Comparison of ENCODE assay signal across 8 mouse cellular contexts in the genomic region with DNA sequence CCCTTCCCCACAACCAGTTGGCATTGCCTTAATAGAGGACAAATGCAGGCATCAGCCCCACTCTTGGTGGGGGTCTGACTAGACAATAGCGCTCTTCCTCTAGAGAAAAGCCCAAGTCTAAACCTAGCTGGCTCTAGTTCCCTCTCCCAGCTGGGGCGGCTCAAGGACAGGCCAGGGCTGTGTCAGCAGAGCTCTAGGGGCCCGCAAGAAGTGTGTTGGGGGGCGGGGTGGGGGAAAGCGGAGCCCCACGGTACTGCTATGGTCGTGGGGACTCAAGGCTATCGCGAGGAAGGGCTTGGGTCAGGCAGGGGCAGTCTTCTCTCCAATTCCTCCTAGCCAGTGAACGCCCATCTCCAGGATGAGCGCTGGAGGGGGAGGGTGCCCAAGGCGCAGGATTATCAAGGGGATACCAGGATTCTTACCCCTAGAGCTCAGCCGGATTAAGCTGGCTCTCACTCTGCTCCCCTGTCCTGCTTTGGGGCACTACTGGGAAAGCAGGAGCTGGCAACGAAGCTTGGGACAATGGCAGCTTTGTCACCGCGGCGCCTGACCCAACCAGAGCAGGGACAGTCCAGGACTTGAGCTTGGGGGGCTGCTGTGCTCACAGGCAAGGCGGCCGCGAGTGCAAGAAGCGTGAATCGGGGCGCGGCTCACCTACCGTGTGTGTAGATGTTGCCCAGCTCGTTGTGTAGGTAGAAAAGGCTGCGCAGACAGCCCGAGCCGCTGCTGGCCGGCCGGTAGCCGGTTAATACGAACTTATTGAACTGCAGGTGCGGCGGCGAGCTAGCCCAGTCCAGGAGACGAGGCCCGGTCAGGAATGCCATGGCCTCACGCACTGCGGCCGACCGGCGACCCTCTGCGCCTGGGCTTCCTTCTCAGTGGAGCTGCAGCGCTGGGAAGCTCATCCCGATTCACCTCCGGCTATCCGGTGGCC. TPM values are rescaled to one million over a fixed set of nuclear protein-coding genes. Genes with fewer than 3 reads are reported as not detected.
A peak's percentile ranks its signal among the peaks of the same experiment; 100 is the strongest.
DNase-seq lines count a peak whose midpoint lies in the region; ATAC-seq and TF ChIP-seq lines count a peak whose summit lies in the region.

No protein-coding gene starts in this region.

- ATAC-seq in embryonic facial prominence, embryonic 13.5 days (ENCODE audit: insufficient number of reproducible peaks, insufficient read depth, low FRiP score, low TSS enrichment, low read depth) = no peak
- ATAC-seq in hindbrain, embryonic 16.5 days = peak; percentile 25
- peak; percentile 14 for ATAC-seq in liver, postnatal 0 days

- no peaks in the 10 kb centered on the region; the same call in 1 of the 2 replicates for H3K79me2 ChIP-seq in MEL (ENCODE audit: control insufficient read depth, insufficient read depth, low read length, poor library complexity)

- intact Hi-C loops in gastrocnemius, postnatal 36 days (cut with DNase I) = loop anchor here (5.0 kb wide), 1 partner anchor 58 kb away; no protein-coding TSS in a partner anchor

- peaks cover 0 to 5% of the 10 kb centered on the region in 2 experiments; a peak in 1 of 4 replicates for H3K4me1 ChIP-seq in MEL (ENCODE audit: control insufficient read depth in 1 of 2, insufficient read depth in 2 of 2, low read length in 2 of 2)
- H3K4me1 ChIP-seq in embryonic facial prominence, embryonic 13.5 days = peaks cover 33% of the 10 kb centered on the region
- peaks cover 27% of the 10 kb centered on the region for H3K4me1 ChIP-seq in hindbrain, embryonic 16.5 days (ENCODE audit: control insufficient read depth, insufficient read depth, low read depth, low read length)
- peaks cover 24% of the 10 kb centered on the region for H3K4me1 ChIP-seq in liver, postnatal 0 days (ENCODE audit: insufficient read depth)

- WGBS in embryonic facial prominence, embryonic 13.5 days = 1% methylated on average over 48 of the region's 48 CpGs
- under 1% methylated on average over 48 of the region's 48 CpGs for WGBS in hindbrain, embryonic 16.5 days
- WGBS in liver, postnatal 0 days (ENCODE audit: insufficient replicate concordance) = 3% methylated on average over 48 of the region's 48 CpGs

- no peak for TF ChIP-seq CTCF in MEL (IDR thresholded peaks at IDR 0.05 in 2 of 3, conservative IDR thresholded peaks at IDR 0.05 in 1 of 3; ENCODE audit: control insufficient read depth in 1 of 3, insufficient read depth in 1 of 3, low read depth in 2 of 3, low read length in 3 of 3, poor library complexity in 1 of 3, severe bottlenecking in 1 of 3)
- TF ChIP-seq CTCF in liver, postnatal 0 days (IDR thresholded peaks at IDR 0.05; ENCODE audit: low read depth) = no peak

- H3K9ac ChIP-seq in MEL (ENCODE audit: control insufficient read depth, low read depth, low read length, poor library complexity, severe bottlenecking) = peak overlapping the region; percentile 84
- H3K9ac ChIP-seq in embryonic facial prominence, embryonic 13.5 days = peak overlapping the region; percentile 70
- H3K9ac ChIP-seq in hindbrain, embryonic 16.5 days (ENCODE audit: low read depth, low read length) = peak overlapping the region; percentile 74
- peak overlapping the region; percentile 71 for H3K9ac ChIP-seq in liver, postnatal 0 days (replicated peaks)

- H3K4me3 ChIP-seq in MEL (ENCODE audit: control insufficient read depth in 1 of 2, insufficient read depth in 1 of 2, low read depth in 2 of 2, low read length in 2 of 2) = peak overlapping the region; percentile 72 to 76
- peak overlapping the region; percentile 65 for H3K4me3 ChIP-seq in embryonic facial prominence, embryonic 13.5 days
- H3K4me3 ChIP-seq in hindbrain, embryonic 16.5 days (ENCODE audit: low read length) = peak overlapping the region; percentile 64
- H3K4me3 ChIP-seq in liver, postnatal 0 days (ENCODE audit: low read depth, low read length) = peak overlapping the region; percentile 65

- no peaks in the 10 kb centered on the region; a peak in 1 of 4 replicates for H3K36me3 ChIP-seq in MEL (ENCODE audit: control insufficient read depth in 1 of 2, insufficient read depth in 2 of 2, low read length in 2 of 2)
- H3K36me3 ChIP-seq in embryonic facial prominence, embryonic 13.5 days = peaks cover 13% of the 10 kb centered on the region
- H3K36me3 ChIP-seq in hindbrain, embryonic 16.5 days (ENCODE audit: control insufficient read depth, insufficient read depth, low read length) = peaks cover 12% of the 10 kb centered on the region
- peaks cover 3% of the 10 kb centered on the region; the same call in 1 of the 2 replicates for H3K36me3 ChIP-seq in liver, postnatal 0 days (replicated peaks; ENCODE audit: insufficient read depth, low read length)

- DNase-seq in kidney, adult 9 months = peak; percentile 25
- DNase-seq in kidney, adult 11 months = no peak
- peak; percentile 46 for DNase-seq in MEL (ENCODE audit: low read depth, low spot score)
- DNase-seq in liver, postnatal 0 days = no peak
- DNase-seq in right cerebral cortex, postnatal 36 days (ENCODE audit: low spot score in 2 of 2) = peak; percentile 48 to 50
- DNase-seq in gastrocnemius, postnatal 36 days = no peak

- no peak overlapping the region; the same call in 1 of the 2 replicates for H3K27ac ChIP-seq in MEL (ENCODE audit: control insufficient read depth, low read depth, low read length)
- H3K27ac ChIP-seq in embryonic facial prominence, embryonic 13.5 days = no peak overlapping the region
- H3K27ac ChIP-seq in hindbrain, embryonic 16.5 days (ENCODE audit: low read depth, low read length) = peak overlapping the region; percentile 84
- peak overlapping the region; percentile 29; the same call in 1 of the 2 replicates for H3K27ac ChIP-seq in liver, postnatal 0 days (ENCODE audit: low read depth)

- no peak for TF ChIP-seq EP300 in MEL (IDR thresholded peaks at IDR 0.05; ENCODE audit: low read depth in 1 of 2, low read length in 2 of 2)
- no peak for TF ChIP-seq EP300 in liver, postnatal 0 days (IDR thresholded peaks at IDR 0.05; ENCODE audit: low read depth)

- peak overlapping the region; percentile 99 for H3K4me2 ChIP-seq in embryonic facial prominence, embryonic 13.5 days
- peak overlapping the region; percentile 85 for H3K4me2 ChIP-seq in hindbrain, embryonic 16.5 days (ENCODE audit: low read length)
- peak overlapping the region; percentile 99 for H3K4me2 ChIP-seq in liver, postnatal 0 days (ENCODE audit: low read depth, low read length)

- no peaks in the 10 kb centered on the region for H3K27me3 ChIP-seq in MEL (ENCODE audit: control insufficient read depth in 1 of 2, insufficient read depth in 2 of 2, low read length in 2 of 2)
- peaks cover 70% of the 10 kb centered on the region for H3K27me3 ChIP-seq in embryonic facial prominence, embryonic 13.5 days
- peaks cover 35% of the 10 kb centered on the region for H3K27me3 ChIP-seq in hindbrain, embryonic 16.5 days (replicated peaks; ENCODE audit: control insufficient read depth, insufficient read depth, low read length)
- H3K27me3 ChIP-seq in liver, postnatal 0 days (ENCODE audit: insufficient read depth, low read length) = peaks cover 63% of the 10 kb centered on the region

- TF ChIP-seq POLR2A in MEL (IDR thresholded peaks at IDR 0.05; ENCODE audit: control insufficient read depth in 1 of 2, insufficient read depth in 1 of 2, low read depth in 1 of 2, low read length in 2 of 2, poor library complexity in 1 of 2) = no peak

- no peaks in the 10 kb centered on the region for H3K9me3 ChIP-seq in MEL (replicated peaks; ENCODE audit: insufficient read depth, low read length)
- H3K9me3 ChIP-seq in embryonic facial prominence, embryonic 13.5 days = no peaks in the 10 kb centered on the region
- no peaks in the 10 kb centered on the region for H3K9me3 ChIP-seq in hindbrain, embryonic 16.5 days (ENCODE audit: control insufficient read depth, low read length)
- H3K9me3 ChIP-seq in liver, postnatal 0 days (ENCODE audit: low read length) = no peaks in the 10 kb centered on the region

- no peak for TF ChIP-seq RAD21 in MEL (IDR thresholded peaks at IDR 0.05; ENCODE audit: low read depth, low read length)

RNA-seq across cellular contexts. Expression of a gene that starts 1.2 kb away (rescaled TPM):
- 5.2 and 6.5 TPM in 2 replicates for total RNA-seq in MEL (2012; rRNA removed)
- polyA plus RNA-seq in MEL (2012; ENCODE audit: insufficient read depth in 1 of 2, insufficient read length in 2 of 2, low read depth in 1 of 2, low replicate concordance in 2 of 2, missing spikeins in 1 of 2) = 10 to 100 TPM in 1 of 2 experiments, not detected in 1; 10.7 TPM
- polyA plus RNA-seq in embryonic facial prominence, embryonic 13.5 days (2015; fragmentation: Nextera tagmentation; extraction: Ambion mirVana) = 12.4 and 12.5 TPM in 2 replicates
- 81.4 and 84.1 TPM in 2 replicates for polyA plus RNA-seq in hindbrain, embryonic 16.5 days (2015; fragmentation: Nextera tagmentation; extraction: Ambion mirVana)
- polyA plus RNA-seq in liver, postnatal 0 days (2015; fragmentation: Nextera tagmentation; extraction: Ambion mirVana) = 4.0 and 4.3 TPM in 2 replicates
- total RNA-seq in gastrocnemius, postnatal 36 days (2021) = 1 to 10 TPM; 3.6 to 4.0 TPM

RNA-seq across cellular contexts. Expression of a gene that starts 6.2 kb away (rescaled TPM):
- total RNA-seq in MEL (2012; rRNA removed) = 0.10 TPM in 1 of 2 replicates, not detected in the other
- under 1 TPM in 1 of 2 experiments, not detected in 1; 0.11 TPM for polyA plus RNA-seq in MEL (2012; ENCODE audit: insufficient read depth in 1 of 2, insufficient read length in 2 of 2, low read depth in 1 of 2, low replicate concordance in 2 of 2, missing spikeins in 1 of 2)
- polyA plus RNA-seq in embryonic facial prominence, embryonic 13.5 days (2015; fragmentation: Nextera tagmentation; extraction: Ambion mirVana) = 31.7 and 42.3 TPM in 2 replicates
- 1.4 and 1.8 TPM in 2 replicates for polyA plus RNA-seq in hindbrain, embryonic 16.5 days (2015; fragmentation: Nextera tagmentation; extraction: Ambion mirVana)
- not detected in 2 replicates for polyA plus RNA-seq in liver, postnatal 0 days (2015; fragmentation: Nextera tagmentation; extraction: Ambion mirVana)
- not detected for total RNA-seq in gastrocnemius, postnatal 36 days (2021)

RNA-seq across cellular contexts. Expression of a gene that starts 13.3 kb away (rescaled TPM):
- total RNA-seq in MEL (2012; rRNA removed) = 15.8 and 16.6 TPM in 2 replicates
- 10 to 100 TPM in 1 of 2 experiments, not detected in 1; 49.8 TPM for polyA plus RNA-seq in MEL (2012; ENCODE audit: insufficient read depth in 1 of 2, insufficient read length in 2 of 2, low read depth in 1 of 2, low replicate concordance in 2 of 2, missing spikeins in 1 of 2)
- polyA plus RNA-seq in embryonic facial prominence, embryonic 13.5 days (2015; fragmentation: Nextera tagmentation; extraction: Ambion mirVana) = 49.3 and 56.2 TPM in 2 replicates
- polyA plus RNA-seq in hindbrain, embryonic 16.5 days (2015; fragmentation: Nextera tagmentation; extraction: Ambion mirVana) = 20.8 and 21.1 TPM in 2 replicates
- polyA plus RNA-seq in liver, postnatal 0 days (2015; fragmentation: Nextera tagmentation; extraction: Ambion mirVana) = 12.5 and 13.9 TPM in 2 replicates
- under 1 TPM; 0.52 to 0.64 TPM for total RNA-seq in gastrocnemius, postnatal 36 days (2021)

RNA-seq across cellular contexts. Expression of a gene that starts 16.9 kb away (rescaled TPM):
- not detected in 2 replicates for total RNA-seq in MEL (2012; rRNA removed)
- not detected for polyA plus RNA-seq in MEL (2012; ENCODE audit: insufficient read depth in 1 of 2, insufficient read length in 2 of 2, low read depth in 1 of 2, low replicate concordance in 2 of 2, missing spikeins in 1 of 2)
- polyA plus RNA-seq in embryonic facial prominence, embryonic 13.5 days (2015; fragmentation: Nextera tagmentation; extraction: Ambion mirVana) = 0.25 and 0.32 TPM in 2 replicates
- polyA plus RNA-seq in hindbrain, embryonic 16.5 days (2015; fragmentation: Nextera tagmentation; extraction: Ambion mirVana) = 0.13 TPM in 1 of 2 replicates, not detected in the other
- polyA plus RNA-seq in liver, postnatal 0 days (2015; fragmentation: Nextera tagmentation; extraction: Ambion mirVana) = not detected in 2 replicates
- not detected for total RNA-seq in gastrocnemius, postnatal 36 days (2021)

RNA-seq across cellular contexts. Expression of a gene that starts 31.9 kb away (rescaled TPM):
- total RNA-seq in MEL (2012; rRNA removed) = 14.8 and 15.3 TPM in 2 replicates
- polyA plus RNA-seq in MEL (2012; ENCODE audit: insufficient read depth in 1 of 2, insufficient read length in 2 of 2, low read depth in 1 of 2, low replicate concordance in 2 of 2, missing spikeins in 1 of 2) = 10 to 100 TPM in 1 of 2 experiments, not detected in 1; 29.7 TPM
- 90.2 and 95.6 TPM in 2 replicates for polyA plus RNA-seq in embryonic facial prominence, embryonic 13.5 days (2015; fragmentation: Nextera tagmentation; extraction: Ambion mirVana)
- 202 and 203 TPM in 2 replicates for polyA plus RNA-seq in hindbrain, embryonic 16.5 days (2015; fragmentation: Nextera tagmentation; extraction: Ambion mirVana)
- 11.9 TPM in 2 replicates for polyA plus RNA-seq in liver, postnatal 0 days (2015; fragmentation: Nextera tagmentation; extraction: Ambion mirVana)
- total RNA-seq in gastrocnemius, postnatal 36 days (2021) = 10 to 100 TPM; 34.3 to 38.0 TPM

Comparison
In these comparisons a context has a peak if more than half of its experiments do, and no peak if none do; other contexts are left out.
1. DNase-seq: peak in kidney, adult 9 months (single experiment), MEL (single experiment) and right cerebral cortex, postnatal 36 days (2 of 2); none in kidney, adult 11 months (single experiment), liver, postnatal 0 days (single experiment) and gastrocnemius, postnatal 36 days (0 of 2).
2. H3K27ac ChIP-seq: peak in hindbrain, embryonic 16.5 days (single experiment) and liver, postnatal 0 days (single experiment); none in MEL (single experiment) and embryonic facial prominence, embryonic 13.5 days (single experiment).
3. RNA of a gene that starts 6.2 kb away (polyA plus RNA-seq): 31.7 to 42.3 TPM in embryonic facial prominence, embryonic 13.5 days; 1.4 to 1.8 TPM in hindbrain, embryonic 16.5 days, 0.11 TPM in MEL and not detected in liver, postnatal 0 days; every median in the first group is over 10 times any median in the second.
4. Peak in every context shown above with its lines, with median percentiles within 50 percentile points of each other: H3K4me3 ChIP-seq, H3K9ac ChIP-seq and H3K4me2 ChIP-seq.